Mouse (Mus musculus): ENCODE results near the gene Vgll4.

DNA sequence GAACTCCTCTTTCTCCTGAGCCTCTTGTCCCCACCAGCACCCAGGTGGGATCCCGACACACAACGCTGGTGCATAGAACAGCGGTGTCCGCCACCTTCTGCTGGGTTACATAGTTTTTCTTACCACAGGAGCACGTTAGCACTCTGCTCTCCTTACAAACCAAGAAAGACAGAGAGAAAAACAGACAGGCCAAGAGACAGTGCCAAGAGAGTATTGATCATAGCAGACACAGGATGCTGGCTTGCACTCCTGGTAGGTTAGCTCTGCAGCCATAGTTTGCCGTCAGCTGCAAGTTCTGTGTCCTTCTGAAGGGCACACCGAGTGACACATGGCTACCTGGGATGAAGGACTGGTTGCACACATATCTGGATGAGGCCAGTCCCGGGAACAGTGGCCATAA lies 39.1 kb downstream of the Vgll4 start:
- no peak for TF ChIP-seq CTCF (IDR thresholded peaks at IDR 0.05; ENCODE audit: low read depth, low read length)
- TF ChIP-seq GATA1 (IDR thresholded peaks at IDR 0.05; ENCODE audit: borderline replicate concordance, low read length) = no peak
